Comparison of ENCODE assay signal across 23 mouse cellular contexts in genomic region chr15:55997977-55998376, GRCm38 (mm10).
"Had no signal": no experiment of that assay in that cellular context is flagged by ENCODE, and none has a peak within 500 bp of the region (broad histone marks: within the 10 kb centered on the region; RNA-seq: fewer than 3 reads in every experiment).

No protein-coding gene starts in this region.

- H3K9ac ChIP-seq: kidney, embryonic 15.5 days; limb, embryonic 12.5 days; limb, embryonic 15.5 days; liver, embryonic 14.5 days; lung, embryonic 15.5 days; neural tube, embryonic 12.5 days; neural tube, embryonic 15.5 days had no signal

- H3K4me3 ChIP-seq: kidney, embryonic 15.5 days; limb, embryonic 12.5 days; limb, embryonic 15.5 days; lung, embryonic 15.5 days; neural tube, embryonic 12.5 days; neural tube, embryonic 15.5 days had no signal

- H3K27me3 ChIP-seq: kidney, embryonic 15.5 days; limb, embryonic 12.5 days; limb, embryonic 15.5 days; lung, embryonic 15.5 days; neural tube, embryonic 12.5 days; neural tube, embryonic 15.5 days had no signal

- H3K36me3 ChIP-seq: kidney, embryonic 15.5 days; limb, embryonic 12.5 days; limb, embryonic 15.5 days; lung, embryonic 15.5 days; neural tube, embryonic 12.5 days; neural tube, embryonic 15.5 days had no signal

- H3K4me1 ChIP-seq: kidney, embryonic 15.5 days; limb, embryonic 12.5 days; limb, embryonic 15.5 days; lung, embryonic 15.5 days; neural tube, embryonic 12.5 days; neural tube, embryonic 15.5 days had no signal

- H3K27ac ChIP-seq: kidney, embryonic 15.5 days; limb, embryonic 12.5 days; limb, embryonic 15.5 days; liver, embryonic 14.5 days; lung, embryonic 15.5 days; neural tube, embryonic 12.5 days; neural tube, embryonic 15.5 days; stomach, postnatal 0 days had no signal

- DNase-seq: kidney, adult 11 months; kidney, adult 8-10 months; kidney, postnatal 10 days; kidney, postnatal 36 days; layer of hippocampus, postnatal 36 days; left cerebral cortex, postnatal 4 days; lung, adult 18-20 months; lung, postnatal 14 days; lung, postnatal 4 days; midbrain, embryonic 14.5 days; right cerebral cortex, adult 18-20 months; right cerebral cortex, postnatal 14 days; right cerebral cortex, postnatal 4 days; thymus, adult 2 months; thymus, postnatal 25 days had no signal
